Mouse (Mus musculus) left cerebral cortex, postnatal 14 days (tissue): ENCODE results near the gene 4930524J08Rik. TPM values are rescaled to one million over a fixed set of nuclear protein-coding genes. Genes with fewer than 3 reads are reported as not detected.

Source experiments
- DNase-seq, 2 experiments: peaks; one replicate each; pipeline ENCODE4 v3.0.0; 2021 to 2022; ENCODE audit warnings: low spot score in 2 of 2, mixed read lengths in 1 of 2
- intact Hi-C: fragments of 180-260 bp; cut with DNase I; formaldehyde crosslinking; loops from one replicate; pipeline ENCODE4 v1.15.1; 2025
- total RNA-seq, 2 experiments: library from RNA; stranded (reverse); gene quantifications; 2 replicates each; pipeline ENCODE4 v1.2.3; 2021

The 4930524J08Rik gene
- total RNA-seq, 2 experiments from 2014 or later: 2.2 to 3.5 TPM

GRCm38 (mm10) chr5:100000500-100000899, 21.6 kb downstream of the 4930524J08Rik start:
- intact Hi-C loops: no loop called here
- no peak for DNase-seq

GRCm38 (mm10) chr5:100003895-100004294, 25.0 kb downstream of the 4930524J08Rik start:
- DNase-seq: no peak
- intact Hi-C loops: no loop called here

DNA sequence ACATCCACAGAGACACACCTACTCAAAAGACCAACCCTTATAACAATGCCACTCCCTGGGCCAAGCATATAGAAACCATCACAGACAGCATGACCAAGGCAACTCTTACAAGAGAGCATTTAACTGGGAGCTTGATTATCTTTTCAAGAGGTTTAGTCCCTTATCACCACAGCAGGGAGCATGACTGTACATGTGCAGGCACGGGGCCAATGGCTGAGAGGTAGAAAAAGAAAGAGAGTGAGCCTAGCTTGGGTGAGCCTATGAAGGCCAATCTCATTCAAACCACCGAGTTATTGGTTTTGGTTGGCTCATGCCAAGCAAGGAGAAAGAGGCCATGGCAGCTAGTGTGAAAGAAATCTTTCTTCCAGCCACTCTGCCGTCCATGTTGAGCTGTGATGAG, 26.6 kb downstream of the 4930524J08Rik start:
- DNase-seq: no peak
- intact Hi-C loops: no loop called here

GRCm38 (mm10) chr5:100005896-100006295, 27.0 kb downstream of the 4930524J08Rik start:
- no peak for DNase-seq
- intact Hi-C loops: no loop called here

- no peak for DNase-seq
- intact Hi-C loops: no loop called here
Observed at GRCm38 (mm10) chr5:100006324-100007039, 27.6 kb downstream of the 4930524J08Rik start.

- DNase-seq: no peak
- intact Hi-C loops: no loop called here
Observed at GRCm38 (mm10) chr5:100007040-100007375, 28.1 kb downstream of the 4930524J08Rik start.

DNA sequence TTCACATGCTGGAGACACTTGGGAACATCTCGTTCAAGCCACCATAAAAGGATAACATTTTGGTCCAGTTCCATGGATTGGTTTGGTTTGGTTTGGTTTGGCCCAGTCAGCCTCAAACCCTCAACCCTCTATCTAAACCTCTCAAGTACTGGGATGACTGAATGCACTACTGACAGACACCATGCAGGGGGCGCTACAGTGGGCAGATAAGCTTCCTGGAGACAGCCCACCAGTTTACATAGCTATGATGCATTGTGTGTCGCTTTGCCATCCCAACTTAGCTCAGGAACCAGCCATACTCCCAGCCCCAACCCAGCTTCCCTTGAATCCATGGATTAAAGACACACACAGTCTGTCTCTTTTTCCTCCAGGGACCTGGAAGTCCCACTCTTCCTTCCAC, 29.6 kb downstream of the 4930524J08Rik start:
- DNase-seq: no peak
- intact Hi-C loops: no loop called here

GRCm38 (mm10) chr5:100012599-100012998, 33.7 kb downstream of the 4930524J08Rik start:
- intact Hi-C loops: no loop called here
- DNase-seq: no peak

GRCm38 (mm10) chr5:100020089-100020488, 41.2 kb downstream of the 4930524J08Rik start:
- DNase-seq: no peak
- intact Hi-C loops: no loop called here

DNA sequence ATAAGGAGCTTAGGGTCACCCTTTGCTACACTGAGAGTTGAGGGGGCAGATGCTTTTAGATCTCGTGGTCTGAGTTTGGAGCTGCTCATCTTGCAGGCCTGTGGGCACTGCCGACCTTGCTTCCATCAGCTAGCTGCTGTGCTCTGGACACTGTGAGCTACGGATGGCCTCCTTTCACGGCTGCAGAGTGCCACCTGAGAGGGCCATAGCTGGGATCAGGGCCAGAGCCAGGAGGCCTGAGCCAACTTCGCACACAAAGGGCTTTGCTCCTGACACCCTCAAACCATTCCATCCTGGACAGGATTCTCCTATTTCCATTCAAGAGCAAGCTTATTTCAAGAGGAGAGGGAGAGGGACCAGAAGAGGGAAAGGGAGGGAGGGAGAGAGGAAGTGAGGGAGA, 45.5 kb downstream of the 4930524J08Rik start:
- DNase-seq: no peak
- intact Hi-C loops: no loop called here

- intact Hi-C loops: no loop called here
- no peak for DNase-seq
Observed at GRCm38 (mm10) chr5:100024868-100025267, 46.0 kb downstream of the 4930524J08Rik start.

Other genes with a start within 250 kb of the 4930524J08Rik start
- 10 to 100 TPM; 66.9 to 68.5 TPM for gene Rasgef1b, start 250.0 kb upstream of the 4930524J08Rik start, total RNA-seq
- gene Vamp9, start 72.8 kb upstream of the 4930524J08Rik start, total RNA-seq: under 1 TPM in 1 of 2 experiments, not detected in 1; 0.68 TPM
- 100 to 1,000 TPM; 189 to 204 TPM for gene Hnrnpd, start 123 bp upstream of the 4930524J08Rik start, total RNA-seq
- 100 to 1,000 TPM; 141 to 169 TPM for gene Hnrnpdl, start 60.6 kb downstream of the 4930524J08Rik start, total RNA-seq
- 10 to 100 TPM; 50.0 to 52.6 TPM for gene Enoph1, start 60.9 kb downstream of the 4930524J08Rik start, total RNA-seq
- gene Tmem150c, start 180.7 kb downstream of the 4930524J08Rik start, total RNA-seq: 10 to 100 TPM; 46.2 to 48.8 TPM